Mouse (Mus musculus): Measurements from ENCODE around the gene Olfr667. TPM values are rescaled to one million over a fixed set of nuclear protein-coding genes. Genes with fewer than 3 reads are reported as not detected.

Olfr667 gene
- not detected for total RNA-seq (2023)

DNA sequence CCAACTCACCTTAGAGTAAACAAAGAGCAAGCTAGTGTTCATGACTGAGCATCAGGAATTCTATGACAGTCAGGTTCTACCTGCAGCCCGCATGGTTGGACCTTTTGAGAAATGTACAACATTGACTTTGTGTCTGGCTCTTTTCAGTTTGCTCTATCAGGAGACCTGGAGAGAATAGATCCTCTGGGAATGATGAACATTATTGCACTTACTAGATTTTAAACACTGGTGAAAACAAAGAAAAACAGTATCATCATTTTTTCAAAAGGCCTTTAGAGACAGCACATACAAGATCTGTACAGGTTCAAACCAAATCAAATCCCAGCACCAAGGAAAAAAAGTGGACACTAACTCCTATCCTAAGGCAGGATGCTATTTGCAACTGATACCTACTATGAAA lies at the start of gene Olfr667:
Olfr667 (minus strand) TSS at position 101 of the 400 bp plus-strand sequence.

DNA sequence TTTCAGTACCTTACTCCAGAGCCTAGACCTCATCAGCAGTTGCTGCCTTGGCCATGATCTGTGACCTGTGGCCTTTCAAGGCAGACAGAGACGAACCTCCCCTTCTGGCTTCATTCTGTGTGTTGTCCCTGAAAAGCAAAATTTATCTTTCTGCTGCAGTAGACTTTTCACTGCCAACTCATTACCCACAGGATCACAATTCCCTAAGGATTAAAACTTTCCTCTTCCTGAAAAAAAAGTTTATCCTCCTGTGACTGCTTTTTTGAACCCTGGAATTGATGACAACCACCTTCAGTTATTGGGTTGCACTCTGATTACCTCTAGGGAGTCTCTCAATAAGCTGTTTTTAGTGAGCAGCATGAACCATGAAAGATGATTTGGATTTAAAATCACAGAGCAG lies 41.2 kb upstream of the Olfr667 start, which contains the start of gene Olfr670:
Olfr670 (minus strand) TSS at position 101 of the 400 bp plus-strand sequence.

DNA sequence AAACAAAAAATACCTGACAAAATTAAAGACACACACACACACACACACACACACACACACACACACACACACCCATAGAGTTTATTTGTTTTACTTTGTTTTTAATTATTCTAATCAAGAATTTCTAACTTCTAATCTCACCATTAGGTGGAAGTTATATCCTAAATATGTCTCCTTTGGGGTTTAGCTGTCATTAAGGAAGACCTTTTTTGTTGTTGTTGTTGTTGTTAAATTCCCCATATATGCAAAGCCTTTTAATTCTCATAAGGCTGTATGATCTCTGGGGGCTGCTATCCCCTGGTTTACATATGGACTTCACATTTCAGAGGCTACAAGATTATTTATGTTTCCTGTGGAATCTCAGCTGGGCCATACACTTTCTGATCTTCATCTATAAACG lies 12.7 kb upstream of the Olfr667 start, which contains the start of gene Olfr669:
Olfr669 (plus strand) TSS at position 301 of the 400 bp plus-strand sequence.

DNA sequence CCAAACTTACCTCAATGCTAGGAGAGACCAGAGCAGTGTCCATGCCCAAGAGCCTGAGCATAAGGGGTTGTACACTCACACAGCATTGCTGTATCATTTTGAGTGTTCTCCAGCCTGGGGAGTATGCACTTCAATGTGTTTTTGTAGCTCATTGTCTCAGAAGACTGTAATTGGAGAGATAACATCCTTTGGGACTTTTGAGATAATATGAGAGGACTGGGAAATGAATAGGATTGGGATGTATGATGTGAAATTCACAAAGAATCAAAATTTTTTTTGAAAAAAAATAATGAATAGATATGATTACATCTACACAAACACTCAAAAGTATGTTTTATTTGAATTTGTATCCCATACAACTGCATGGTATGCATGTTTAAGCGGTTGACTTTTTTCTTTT lies 6.7 kb upstream of the Olfr667 start, which contains the start of gene Olfr668:
Olfr668 (minus strand) TSS at position 101 of the 400 bp plus-strand sequence.

DNA sequence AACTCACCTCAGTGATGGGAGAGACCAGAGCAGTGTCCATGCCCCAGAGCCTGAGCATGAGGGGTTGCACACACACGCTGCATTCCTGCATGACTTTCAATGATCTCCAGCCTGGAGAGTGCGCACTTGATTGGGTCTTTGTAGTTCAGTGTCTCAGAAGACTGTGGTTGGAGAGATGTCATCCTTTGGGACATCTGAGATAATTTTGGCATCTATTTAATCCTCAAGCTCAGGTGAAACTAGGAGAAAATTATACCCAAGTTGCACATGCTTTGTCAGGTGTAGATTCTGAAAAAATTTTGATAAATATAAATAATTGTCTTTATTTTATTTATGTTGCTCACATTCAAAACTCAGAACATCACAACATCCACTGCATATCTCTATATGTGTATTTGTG lies 25.4 kb downstream of the Olfr667 start, which contains the start of gene Olfr666:
Olfr666 (minus strand) TSS at position 101 of the 400 bp plus-strand sequence.

DNA sequence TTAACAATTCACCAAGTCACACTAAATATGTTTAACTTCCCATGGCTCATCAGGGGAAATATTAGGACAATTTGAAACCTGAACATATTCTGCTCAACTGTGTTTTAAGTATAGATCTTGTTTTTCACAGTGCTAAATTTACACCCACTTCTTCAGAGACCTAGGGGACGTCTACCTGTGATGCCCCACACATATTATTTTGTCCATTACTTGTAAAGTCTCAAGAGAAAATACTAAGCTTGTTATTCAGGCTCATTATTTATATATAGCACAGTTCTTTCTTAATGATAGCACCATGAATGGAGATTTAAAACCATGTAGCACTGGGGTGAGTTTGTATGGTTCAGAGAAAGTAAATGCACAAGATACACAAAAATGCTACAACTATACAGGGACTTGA lies 43.6 kb downstream of the Olfr667 start, which contains the start of gene Olfr665:
Olfr665 (plus strand) TSS at position 301 of the 400 bp plus-strand sequence.

Other genes starting within 250 kb of the Olfr667 start
- gene Olfr661, start 235.0 kb downstream of the Olfr667 start, total RNA-seq (2023) = not detected
- not detected for gene Usp17le, start 144.0 kb downstream of the Olfr667 start, total RNA-seq (2023)
- not detected for gene Usp17lb, start 78.9 kb downstream of the Olfr667 start, total RNA-seq (2023)
- gene Usp17la, start 64.5 kb downstream of the Olfr667 start, total RNA-seq (2023) = not detected
- not detected for gene Olfr665, start 43.5 kb downstream of the Olfr667 start, total RNA-seq (2023)
- not detected for gene Olfr666, start 25.5 kb downstream of the Olfr667 start, total RNA-seq (2023)
- not detected for gene Olfr668, start 6.6 kb upstream of the Olfr667 start, total RNA-seq (2023)
- not detected for gene Olfr669, start 12.8 kb upstream of the Olfr667 start, total RNA-seq (2023)
- not detected for gene Olfr670, start 41.1 kb upstream of the Olfr667 start, total RNA-seq (2023)
- gene Olfr671, start 57.6 kb upstream of the Olfr667 start, total RNA-seq (2023) = not detected
- not detected for gene Olfr672, start 80.5 kb upstream of the Olfr667 start, total RNA-seq (2023)
- gene Olfr675, start 107.0 kb upstream of the Olfr667 start, total RNA-seq (2023) = not detected
- not detected for gene Olfr676, start 111.2 kb upstream of the Olfr667 start, total RNA-seq (2023)
- not detected for gene Olfr677, start 129.9 kb upstream of the Olfr667 start, total RNA-seq (2023)
- gene Olfr678, start 143.0 kb upstream of the Olfr667 start, total RNA-seq (2023) = not detected
- not detected for gene Olfr679, start 159.7 kb upstream of the Olfr667 start, total RNA-seq (2023)
- not detected for gene Olfr680-ps1, start 171.3 kb upstream of the Olfr667 start, total RNA-seq (2023)
- gene Olfr681, start 195.4 kb upstream of the Olfr667 start, total RNA-seq (2023) = not detected
- gene Olfr683, start 225.5 kb upstream of the Olfr667 start, total RNA-seq (2023) = not detected
- gene Olfr684, start 242.2 kb upstream of the Olfr667 start, total RNA-seq (2023) = not detected

Measured in CD4-positive naive resting alpha-beta T cell, adult 76 days (primary cell).